Mouse (Mus musculus): Measurements from ENCODE around the gene Hcls1. TPM values are rescaled to one million over a fixed set of nuclear protein-coding genes. Genes with fewer than 3 reads are reported as not detected.
A peak's percentile ranks its signal among the peaks of the same experiment; 100 is the strongest.

Gene Hcls1
- polyA plus RNA-seq, 1 experiment: 0.62 TPM

DNA sequence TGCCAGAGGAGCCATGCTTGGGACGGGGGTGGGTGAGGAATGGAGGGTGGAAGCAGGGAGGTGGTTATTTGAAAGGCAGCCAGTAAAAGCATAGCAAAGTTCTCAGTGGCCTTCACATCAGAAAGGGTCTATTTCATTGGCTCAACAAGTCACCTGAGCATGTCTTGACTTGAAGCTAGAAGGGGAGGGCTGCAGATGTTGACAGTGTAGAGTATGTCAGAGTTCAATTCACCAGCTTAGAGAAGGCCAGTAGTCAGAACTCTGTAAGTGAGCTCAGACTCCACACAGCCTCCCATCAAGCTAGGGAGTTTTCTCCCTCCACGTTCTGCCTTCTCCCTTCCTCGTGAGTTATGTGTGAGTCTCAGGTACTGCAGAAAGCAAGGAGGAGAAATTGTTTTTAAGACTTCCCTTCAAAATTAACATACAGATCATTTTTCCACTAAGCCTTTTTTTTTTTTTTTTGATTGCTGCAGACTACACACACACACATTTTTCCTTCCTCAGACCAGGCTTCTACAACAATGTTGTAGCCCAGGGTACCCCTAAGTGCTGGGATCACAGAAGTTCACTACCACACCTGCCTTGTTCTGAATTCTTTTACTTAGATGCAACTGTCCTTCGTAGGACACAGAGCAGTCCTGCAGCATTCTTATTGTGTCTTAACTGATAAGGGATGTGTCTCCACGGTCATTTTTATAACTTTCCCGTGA is 497 bp upstream of the Hcls1 start:
- TF ChIP-seq GATA1 (IDR thresholded peaks at IDR 0.05; ENCODE audit: low read length) (no peak), TAL1 (IDR thresholded peaks at IDR 0.05; ENCODE audit: low read length) (no peak)
- H3K4me1 ChIP-seq (ENCODE audit: control insufficient read depth): peaks cover 15% of the 10 kb centered on the region
- no peaks in the 10 kb centered on the region for H3K9me3 ChIP-seq (ENCODE audit: control insufficient read depth, low read length)
- H3K27me3 ChIP-seq (ENCODE audit: control insufficient read depth): no peaks in the 10 kb centered on the region
- H3K36me3 ChIP-seq (ENCODE audit: control insufficient read depth): peaks cover 41% of the 10 kb centered on the region
- H3K4me3 ChIP-seq (replicated peaks): peak overlapping the region; percentile 39

DNA sequence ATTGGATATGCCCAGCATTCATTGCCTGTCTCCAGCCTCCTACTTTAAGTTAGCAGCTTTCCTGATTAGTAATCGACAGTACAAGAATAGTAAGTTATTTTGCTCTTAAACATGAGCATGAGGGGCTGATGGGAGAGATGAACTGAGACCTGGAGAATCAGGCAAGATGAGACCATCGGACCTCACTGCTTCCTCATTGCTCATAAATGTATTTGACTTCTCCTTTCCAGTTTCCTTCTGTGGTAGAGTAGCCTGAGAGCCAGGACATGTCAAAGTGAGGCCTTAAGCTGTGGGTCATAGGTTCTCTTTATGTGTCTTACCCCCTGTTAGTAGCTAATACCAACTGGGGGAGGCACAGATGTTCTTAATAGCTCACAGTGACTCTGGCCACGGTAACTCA is 1.0 kb downstream of the Hcls1 start:
- Histone ChIP-seq H3K4me3 (replicated peaks) (no peak overlapping the region), H3K36me3 (ENCODE audit: control insufficient read depth) (peaks cover 26% of the 10 kb centered on the region), H3K4me1 (ENCODE audit: control insufficient read depth) (peaks cover 14% of the 10 kb centered on the region), H3K27me3 (ENCODE audit: control insufficient read depth) (no peaks in the 10 kb centered on the region), H3K9me3 (ENCODE audit: control insufficient read depth, low read length) (no peaks in the 10 kb centered on the region)
- no peak for TF ChIP-seq TAL1 (IDR thresholded peaks at IDR 0.05; ENCODE audit: low read length)
- TF ChIP-seq GATA1 (IDR thresholded peaks at IDR 0.05; ENCODE audit: low read length): no peak

DNA sequence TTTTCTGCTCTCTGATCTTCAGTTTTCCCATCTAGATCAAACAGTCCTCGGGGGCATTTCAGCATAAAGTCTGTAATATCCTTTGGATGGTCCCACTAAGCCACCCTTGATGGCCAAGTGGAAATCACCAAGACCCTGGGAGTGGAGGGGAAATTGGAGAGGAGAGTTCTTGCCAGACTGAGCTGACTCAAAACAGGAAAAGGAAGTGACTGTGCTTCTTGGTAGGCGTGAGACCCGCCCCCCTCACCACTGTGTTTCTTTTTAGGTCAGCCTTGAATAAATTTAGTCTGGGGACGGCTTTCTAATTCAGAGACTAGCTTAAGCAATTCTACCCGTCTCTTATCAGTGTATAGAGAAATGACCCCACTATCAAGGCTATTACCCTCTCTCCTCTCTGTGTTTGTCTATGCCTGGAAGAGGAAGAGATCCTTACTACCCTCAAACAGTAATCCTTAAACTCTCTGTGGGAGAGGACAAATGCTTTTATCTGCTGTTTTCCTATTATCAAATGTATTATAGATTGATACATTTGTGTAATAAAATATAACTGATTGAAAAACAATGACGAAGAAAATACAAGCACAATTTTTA is 6.4 kb downstream of the Hcls1 start:
- Histone ChIP-seq H3K27me3 (ENCODE audit: control insufficient read depth) (no peaks in the 10 kb centered on the region), H3K36me3 (ENCODE audit: control insufficient read depth) (no peaks in the 10 kb centered on the region), H3K9me3 (ENCODE audit: control insufficient read depth, low read length) (no peaks in the 10 kb centered on the region), H3K4me1 (ENCODE audit: control insufficient read depth) (no peaks in the 10 kb centered on the region; the same call in 1 of the 2 replicates), H3K4me3 (replicated peaks) (no peak overlapping the region)
- TF ChIP-seq GATA1 (IDR thresholded peaks at IDR 0.05; ENCODE audit: low read length): no peak
- no peak for TF ChIP-seq TAL1 (IDR thresholded peaks at IDR 0.05; ENCODE audit: low read length)

DNA sequence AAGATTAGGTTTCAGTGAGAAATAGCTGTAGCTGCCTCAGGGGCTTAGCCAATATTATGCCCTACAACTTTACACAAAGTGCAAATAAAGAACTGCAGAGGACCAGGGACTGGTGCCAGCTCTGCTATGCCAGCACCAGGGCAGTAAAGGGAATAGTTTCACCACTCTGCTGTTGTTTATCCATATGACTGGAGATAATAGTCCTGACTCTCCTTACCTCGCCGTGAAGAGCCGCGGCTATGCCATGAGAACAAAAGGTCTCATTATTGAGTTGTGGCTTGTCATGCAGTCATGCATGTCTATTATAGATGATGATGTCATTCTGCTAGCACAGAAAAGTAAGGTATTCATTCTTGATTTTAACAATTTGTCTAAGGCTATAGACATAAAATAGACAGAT is 7.1 kb downstream of the Hcls1 start:
- no peaks in the 10 kb centered on the region for H3K4me1 ChIP-seq (ENCODE audit: control insufficient read depth)
- no peaks in the 10 kb centered on the region for H3K36me3 ChIP-seq (ENCODE audit: control insufficient read depth)
- no peaks in the 10 kb centered on the region for H3K9me3 ChIP-seq (ENCODE audit: control insufficient read depth, low read length)
- H3K27me3 ChIP-seq (ENCODE audit: control insufficient read depth): no peaks in the 10 kb centered on the region
- no peak overlapping the region for H3K4me3 ChIP-seq (replicated peaks)
- TF ChIP-seq GATA1 (IDR thresholded peaks at IDR 0.05; ENCODE audit: low read length): no peak

DNA sequence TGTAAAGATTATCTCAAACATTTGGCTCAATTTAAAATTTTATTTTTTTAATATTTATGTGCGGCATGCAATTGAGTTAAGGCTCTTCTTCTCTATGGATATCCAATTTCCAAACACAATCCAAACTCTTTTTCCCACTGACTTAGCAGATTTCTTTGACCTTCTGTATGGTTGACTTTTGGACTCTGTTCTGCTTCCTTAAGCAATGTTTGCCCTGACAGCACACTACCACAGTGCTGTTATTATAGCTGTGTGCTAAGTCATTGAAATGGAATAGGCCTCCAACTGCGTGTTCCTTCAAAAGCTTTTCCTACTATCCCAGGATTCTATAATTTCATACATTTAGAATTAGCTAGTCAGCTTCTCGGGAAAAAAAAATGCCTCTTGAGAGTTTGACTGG is 8.8 kb downstream of the Hcls1 start:
- Histone ChIP-seq H3K4me1 (ENCODE audit: control insufficient read depth) (no peaks in the 10 kb centered on the region), H3K9me3 (ENCODE audit: control insufficient read depth, low read length) (no peaks in the 10 kb centered on the region), H3K27me3 (ENCODE audit: control insufficient read depth) (no peaks in the 10 kb centered on the region), H3K4me3 (replicated peaks) (no peak overlapping the region), H3K36me3 (ENCODE audit: control insufficient read depth) (no peaks in the 10 kb centered on the region)
- TF ChIP-seq GATA1 (IDR thresholded peaks at IDR 0.05; ENCODE audit: low read length): no peak
- no peak for TF ChIP-seq TAL1 (IDR thresholded peaks at IDR 0.05; ENCODE audit: low read length)

DNA sequence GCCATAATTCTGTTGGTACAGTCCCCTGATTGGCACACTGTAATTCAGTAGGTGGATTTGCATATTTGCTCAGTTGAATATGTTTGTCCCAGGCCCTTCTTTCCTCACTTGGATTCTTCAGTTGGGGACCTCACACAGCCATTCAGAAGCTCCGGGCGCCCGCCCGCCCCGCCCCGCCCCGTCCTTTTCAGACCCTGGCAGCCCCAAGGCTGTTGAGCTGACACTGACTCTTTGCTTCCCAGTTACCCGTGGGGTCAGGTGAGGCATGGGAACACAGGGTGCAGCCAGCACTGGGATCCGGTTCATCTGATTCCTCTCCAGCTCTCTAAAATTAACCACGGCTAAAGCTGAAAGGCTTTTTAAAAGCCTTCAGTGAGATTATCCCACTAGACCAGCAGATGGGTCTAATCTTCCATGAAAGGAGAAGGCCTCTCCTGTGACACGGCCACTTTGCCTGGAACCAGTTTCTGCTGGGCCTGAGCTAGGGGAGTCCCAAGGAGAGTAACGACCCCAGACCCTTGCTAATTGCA is 10.2 kb downstream of the Hcls1 start:
- Histone ChIP-seq H3K36me3 (ENCODE audit: control insufficient read depth) (no peaks in the 10 kb centered on the region), H3K27me3 (ENCODE audit: control insufficient read depth) (no peaks in the 10 kb centered on the region), H3K4me1 (ENCODE audit: control insufficient read depth) (no peaks in the 10 kb centered on the region), H3K4me3 (replicated peaks) (no peak overlapping the region), H3K9me3 (ENCODE audit: control insufficient read depth, low read length) (no peaks in the 10 kb centered on the region)
- TF ChIP-seq GATA1 (IDR thresholded peaks at IDR 0.05; ENCODE audit: low read length) (no peak), TAL1 (IDR thresholded peaks at IDR 0.05; ENCODE audit: low read length) (no peak)

DNA sequence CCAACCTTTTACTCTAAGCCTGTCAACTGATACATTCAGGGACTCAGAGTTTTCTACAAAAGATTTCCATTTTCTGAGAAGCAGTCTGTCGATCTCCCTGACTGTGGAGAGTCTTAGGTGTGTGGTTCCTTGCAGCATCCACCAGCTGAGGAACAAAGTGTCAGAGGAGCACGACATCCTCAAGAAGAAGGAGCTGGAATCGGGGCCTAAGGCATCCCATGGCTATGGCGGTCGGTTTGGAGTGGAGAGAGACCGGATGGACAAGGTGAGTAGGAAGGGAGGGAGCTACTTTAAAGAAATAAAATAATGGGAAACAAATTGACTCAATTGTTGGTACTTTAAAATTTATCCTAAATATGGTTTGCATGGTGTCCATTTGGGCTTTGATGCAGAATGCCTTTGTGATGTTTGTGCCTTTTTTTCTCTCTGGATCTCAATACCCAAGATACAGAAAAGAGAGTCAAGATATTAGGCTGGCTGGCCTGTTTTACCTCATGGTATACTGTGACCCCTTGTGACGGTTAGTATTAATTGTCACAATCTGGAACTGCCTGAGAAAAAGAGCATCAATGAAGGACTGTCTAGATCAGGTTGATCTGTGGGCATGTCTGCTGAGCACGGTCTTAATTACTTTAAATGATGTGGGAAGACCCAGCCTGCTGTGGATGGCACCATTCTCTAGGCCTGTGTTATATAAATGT is 11.8 kb downstream of the Hcls1 start:
- Histone ChIP-seq H3K36me3 (ENCODE audit: control insufficient read depth) (no peaks in the 10 kb centered on the region), H3K27me3 (ENCODE audit: control insufficient read depth) (no peaks in the 10 kb centered on the region), H3K4me1 (ENCODE audit: control insufficient read depth) (no peaks in the 10 kb centered on the region), H3K4me3 (replicated peaks) (no peak overlapping the region), H3K9me3 (ENCODE audit: control insufficient read depth, low read length) (no peaks in the 10 kb centered on the region)
- no peak for TF ChIP-seq TAL1 (IDR thresholded peaks at IDR 0.05; ENCODE audit: low read length)
- TF ChIP-seq GATA1 (IDR thresholded peaks at IDR 0.05; ENCODE audit: low read length): no peak

DNA sequence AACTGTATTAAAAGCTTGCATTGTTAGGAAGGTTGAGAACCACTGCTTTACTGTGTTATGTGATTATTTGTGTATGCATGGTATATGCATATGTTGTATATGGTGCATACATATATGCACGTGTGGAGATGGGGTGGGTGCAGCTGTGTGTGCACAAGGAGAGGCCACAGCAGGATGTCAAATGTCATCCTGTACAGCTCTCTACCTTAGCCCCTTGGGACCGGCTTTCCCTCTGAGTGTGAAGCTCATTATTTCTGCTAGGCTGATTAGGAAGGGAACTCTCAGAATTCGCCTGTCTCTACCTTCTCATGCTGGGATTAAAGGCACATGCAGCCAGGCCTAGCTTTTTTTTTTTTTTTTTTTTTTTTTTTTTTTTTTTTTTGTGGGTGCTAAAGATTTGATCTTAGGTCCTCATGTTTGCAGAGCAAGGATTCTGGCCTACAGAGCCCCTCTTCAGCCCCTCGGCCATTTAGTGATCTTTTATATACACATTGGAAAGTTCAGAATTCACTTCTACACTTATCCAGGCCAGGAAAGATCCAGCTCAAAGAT is 12.9 kb downstream of the Hcls1 start:
- TF ChIP-seq TAL1 (IDR thresholded peaks at IDR 0.05; ENCODE audit: low read length) (no peak), GATA1 (IDR thresholded peaks at IDR 0.05; ENCODE audit: low read length) (no peak)
- H3K36me3 ChIP-seq (ENCODE audit: control insufficient read depth): no peaks in the 10 kb centered on the region
- no peaks in the 10 kb centered on the region for H3K4me1 ChIP-seq (ENCODE audit: control insufficient read depth)
- H3K9me3 ChIP-seq (ENCODE audit: control insufficient read depth, low read length): no peaks in the 10 kb centered on the region
- H3K27me3 ChIP-seq (ENCODE audit: control insufficient read depth): no peaks in the 10 kb centered on the region
- H3K4me3 ChIP-seq (replicated peaks): no peak overlapping the region

All from erythroblast, embryonic 14.5 days (primary cell).